Mouse (Mus musculus): ENCODE data around the gene Adap1.

- no peak for TF ChIP-seq CTCF (IDR thresholded peaks at IDR 0.05; ENCODE audit: extremely low read depth, insufficient read depth, insufficient read length, insufficient replicate concordance)
- no peak for TF ChIP-seq POLR2A (IDR thresholded peaks at IDR 0.05; ENCODE audit: low read depth, low read length)
Observed at GRCm38 (mm10) chr5:139255777-139256176, 69.6 kb downstream of the Adap1 start.
